Mouse (Mus musculus): ENCODE measurements at regions not wholly inside any gene's neighbourhood (a gene's known extent, or its start where the extent isn't known, plus 50 kb on each side); places are given as distances from the start of the nearest gene placed in this dataset.

- TF ChIP-seq POLR2A (IDR thresholded peaks at IDR 0.05; ENCODE audit: extremely low read depth, insufficient read depth, low read length): no peak
- TF ChIP-seq CTCF (IDR thresholded peaks at IDR 0.05; ENCODE audit: extremely low read depth, insufficient read depth, low read length): no peak
These were observed 159.1 kb downstream of the Klf5 start for GRCm38 (mm10) chr14:99457573-99457972.
